24 mouse cellular contexts compared by ENCODE assay signal in the genomic region with DNA sequence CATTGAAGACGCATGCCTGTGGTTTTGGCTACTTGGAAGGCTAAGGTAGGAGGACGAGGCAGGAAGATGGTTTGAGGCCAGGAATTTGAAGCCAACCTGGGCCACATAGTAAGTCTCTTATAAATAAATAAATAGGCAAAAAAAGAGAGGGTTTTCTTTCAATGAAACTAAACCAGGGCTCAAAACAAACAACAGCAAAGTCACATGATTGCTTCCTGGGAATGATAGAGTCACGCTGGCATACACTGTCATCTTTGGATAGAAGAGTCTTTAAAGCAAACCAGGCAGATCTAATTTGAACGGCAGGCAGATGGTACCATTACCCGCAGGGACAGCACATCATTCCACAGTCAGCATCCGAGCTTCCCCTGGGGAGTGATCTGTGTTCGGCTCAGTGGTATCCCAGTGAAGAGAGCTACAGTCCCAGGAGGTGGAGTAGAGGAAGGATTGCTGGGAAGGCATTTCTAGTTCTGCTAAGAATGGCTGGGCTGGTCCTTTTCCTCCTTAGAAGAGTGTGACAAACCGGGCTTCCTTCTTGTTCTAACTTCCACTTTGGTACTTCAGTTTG.
A peak's percentile ranks its signal among the peaks of the same experiment; 100 is the strongest.
DNase-seq lines count a peak whose midpoint lies in the region; ATAC-seq and TF ChIP-seq lines count a peak whose summit lies in the region.
"Had no signal": no experiment of that assay in that cellular context is flagged by ENCODE, and none has a peak within 500 bp of the region (broad histone marks: within the 10 kb centered on the region; RNA-seq: fewer than 3 reads in every experiment).

No protein-coding gene starts in this region.

- DNase-seq in hindbrain, embryonic 11.5 days (ENCODE audit: low spot score), result peak; percentile 35
- DNase-seq in hindbrain, embryonic 10.5 days (ENCODE audit: low spot score), result no peak
- peak; percentile 40 for DNase-seq in midbrain, postnatal 0 days (ENCODE audit: low spot score)
- no peak for DNase-seq in midbrain, embryonic 10.5 days (ENCODE audit: low spot score)
- DNase-seq in hindbrain, embryonic 14.5 days (ENCODE audit: low spot score), result peak; percentile 29
- peak; percentile 59 for DNase-seq in retina, embryonic 14.5 days (ENCODE audit: low spot score)
- no peak for DNase-seq in urinary bladder, adult 2 months (ENCODE audit: low spot score)
- DNase-seq in heart, adult 9 months (ENCODE audit: low spot score in 2 of 2), result no peak
- DNase-seq: adrenal gland, adult 8-10 months; cerebellum, adult 11 months; cerebellum, postnatal 10 days; gastrocnemius, postnatal 10 days; heart, postnatal 10 days; kidney, adult 2 months; kidney, postnatal 25 days; left cerebral cortex, postnatal 4 days; lung, embryonic 14.5 days; lung, postnatal 36 days; thymus, postnatal 36 days had no signal

- no peak overlapping the region for H3K9ac ChIP-seq in hindbrain, embryonic 11.5 days (ENCODE audit: low read depth, low read length)
- H3K9ac ChIP-seq in midbrain, postnatal 0 days (replicated peaks; ENCODE audit: low read length, poor library complexity, severe bottlenecking), result no peak overlapping the region
- no peak overlapping the region for H3K9ac ChIP-seq in hindbrain, embryonic 14.5 days
- H3K9ac ChIP-seq: embryonic facial prominence, embryonic 15.5 days; liver, embryonic 12.5 days; lung, embryonic 14.5 days had no signal

- no peak for ATAC-seq in hindbrain, embryonic 11.5 days (ENCODE audit: low FRiP score)
- ATAC-seq in midbrain, postnatal 0 days (ENCODE audit: low FRiP score), result no peak
- ATAC-seq in hindbrain, embryonic 14.5 days (ENCODE audit: low FRiP score), result peak; percentile 53; the same call in 1 of the 2 replicates
- ATAC-seq: liver, embryonic 12.5 days had no signal

- no peak overlapping the region for H3K4me2 ChIP-seq in hindbrain, embryonic 11.5 days (replicated peaks; ENCODE audit: low read depth, low read length)
- H3K4me2 ChIP-seq in midbrain, postnatal 0 days (ENCODE audit: low read depth, low read length, poor library complexity, severe bottlenecking), result no peak overlapping the region
- no peak overlapping the region for H3K4me2 ChIP-seq in hindbrain, embryonic 14.5 days (replicated peaks)
- H3K4me2 ChIP-seq: embryonic facial prominence, embryonic 15.5 days; liver, embryonic 12.5 days; lung, embryonic 14.5 days; midbrain, embryonic 11.5 days had no signal

- H3K36me3 ChIP-seq in hindbrain, embryonic 11.5 days (ENCODE audit: control insufficient read depth, insufficient read depth, low read length), result no peaks in the 10 kb centered on the region
- no peaks in the 10 kb centered on the region for H3K36me3 ChIP-seq in hindbrain, embryonic 10.5 days
- no peaks in the 10 kb centered on the region; the same call in 1 of the 2 replicates for H3K36me3 ChIP-seq in midbrain, postnatal 0 days (ENCODE audit: insufficient read depth, low read length)
- no peaks in the 10 kb centered on the region for H3K36me3 ChIP-seq in midbrain, embryonic 10.5 days
- H3K36me3 ChIP-seq in hindbrain, embryonic 14.5 days (replicated peaks; ENCODE audit: control insufficient read depth, insufficient read depth), result no peaks in the 10 kb centered on the region
- H3K36me3 ChIP-seq: embryonic facial prominence, embryonic 15.5 days; liver, embryonic 12.5 days had no signal

- no peak overlapping the region for H3K4me3 ChIP-seq in hindbrain, embryonic 11.5 days (ENCODE audit: low read depth, low read length)
- H3K4me3 ChIP-seq in hindbrain, embryonic 10.5 days, result no peak overlapping the region
- no peak overlapping the region for H3K4me3 ChIP-seq in midbrain, postnatal 0 days (ENCODE audit: low read depth, low read length)
- H3K4me3 ChIP-seq in midbrain, embryonic 10.5 days, result no peak overlapping the region
- H3K4me3 ChIP-seq in hindbrain, embryonic 14.5 days (replicated peaks; ENCODE audit: low read length), result no peak overlapping the region
- H3K4me3 ChIP-seq: embryonic facial prominence, embryonic 15.5 days; heart, embryonic 10.5 days; left cerebral cortex, adult 2 months; liver, embryonic 12.5 days had no signal

- no peak for TF ChIP-seq CTCF in midbrain, postnatal 0 days (IDR thresholded peaks at IDR 0.05)

- no peaks in the 10 kb centered on the region for H3K9me3 ChIP-seq in hindbrain, embryonic 11.5 days (ENCODE audit: control insufficient read depth, low read length)
- no peaks in the 10 kb centered on the region for H3K9me3 ChIP-seq in hindbrain, embryonic 10.5 days
- no peaks in the 10 kb centered on the region for H3K9me3 ChIP-seq in midbrain, postnatal 0 days (ENCODE audit: low read length)
- no peaks in the 10 kb centered on the region for H3K9me3 ChIP-seq in midbrain, embryonic 10.5 days (replicated peaks)
- no peaks in the 10 kb centered on the region for H3K9me3 ChIP-seq in hindbrain, embryonic 14.5 days (ENCODE audit: control insufficient read depth, low read length)
- H3K9me3 ChIP-seq: embryonic facial prominence, embryonic 15.5 days; heart, embryonic 10.5 days; liver, embryonic 12.5 days had no signal

- H3K27ac ChIP-seq in hindbrain, embryonic 11.5 days (ENCODE audit: low read depth, low read length), result no peak overlapping the region; the same call in 1 of the 2 replicates
- H3K27ac ChIP-seq in hindbrain, embryonic 10.5 days, result no peak overlapping the region
- H3K27ac ChIP-seq in midbrain, postnatal 0 days (ENCODE audit: low read depth, low read length), result no peak overlapping the region
- H3K27ac ChIP-seq in midbrain, embryonic 10.5 days (replicated peaks), result no peak overlapping the region
- H3K27ac ChIP-seq in hindbrain, embryonic 14.5 days, result 0 out of 2 replicates have a peak overlapping the region, but pooled peaks have one; percentile 9
- H3K27ac ChIP-seq: embryonic facial prominence, embryonic 15.5 days; heart, embryonic 10.5 days; left cerebral cortex, adult 2 months; liver, embryonic 12.5 days had no signal

- H3K27me3 ChIP-seq in hindbrain, embryonic 11.5 days (ENCODE audit: control insufficient read depth, insufficient read depth, low read length), result no peaks in the 10 kb centered on the region
- no peaks in the 10 kb centered on the region; the same call in 1 of the 2 replicates for H3K27me3 ChIP-seq in hindbrain, embryonic 10.5 days (ENCODE audit: insufficient read depth, poor library complexity, severe bottlenecking)
- no peaks in the 10 kb centered on the region for H3K27me3 ChIP-seq in midbrain, postnatal 0 days (ENCODE audit: insufficient read depth, low read length)
- H3K27me3 ChIP-seq in midbrain, embryonic 10.5 days (ENCODE audit: low read depth, poor library complexity, severe bottlenecking), result peaks cover 13% of the 10 kb centered on the region
- H3K27me3 ChIP-seq in hindbrain, embryonic 14.5 days (ENCODE audit: control insufficient read depth, insufficient read depth, low read length), result no peaks in the 10 kb centered on the region
- H3K27me3 ChIP-seq: embryonic facial prominence, embryonic 15.5 days had no signal

- H3K4me1 ChIP-seq in hindbrain, embryonic 11.5 days (replicated peaks; ENCODE audit: control insufficient read depth, insufficient read depth, low read length), result peaks cover 5% of the 10 kb centered on the region
- peaks cover 42% of the 10 kb centered on the region for H3K4me1 ChIP-seq in hindbrain, embryonic 10.5 days (replicated peaks)
- peaks cover 6% of the 10 kb centered on the region; the same call in 1 of the 2 replicates for H3K4me1 ChIP-seq in midbrain, postnatal 0 days (ENCODE audit: insufficient read depth, low read length)
- H3K4me1 ChIP-seq in midbrain, embryonic 10.5 days, result peaks cover 36% of the 10 kb centered on the region
- peaks cover 22% of the 10 kb centered on the region for H3K4me1 ChIP-seq in hindbrain, embryonic 14.5 days (replicated peaks; ENCODE audit: control insufficient read depth, insufficient read depth, low read length)

- WGBS in hindbrain, embryonic 11.5 days, result 44% methylated on average over 8 of the region's 8 CpGs
- WGBS in hindbrain, embryonic 10.5 days, result 38% methylated on average over 8 of the region's 8 CpGs
- 41% methylated on average over 8 of the region's 8 CpGs for WGBS in midbrain, postnatal 0 days
- 49% methylated on average over 8 of the region's 8 CpGs for WGBS in midbrain, embryonic 10.5 days
- 33% methylated on average over 8 of the region's 8 CpGs for WGBS in hindbrain, embryonic 14.5 days

Comparison
In these comparisons a context has a peak if more than half of its experiments do, and no peak if none do; other contexts are left out.
1. DNase-seq: peak in hindbrain, embryonic 11.5 days (single experiment), midbrain, postnatal 0 days (single experiment), hindbrain, embryonic 14.5 days (single experiment) and retina, embryonic 14.5 days (single experiment); none in hindbrain, embryonic 10.5 days (single experiment), midbrain, embryonic 10.5 days (single experiment), urinary bladder, adult 2 months (single experiment) and heart, adult 9 months (0 of 2).